Mouse (Mus musculus) frontal cortex, postnatal 14 days (tissue): ENCODE results near the gene Tpsg1.

ENCODE experiments used
- DNase-seq, 2 experiments: peaks; one replicate each; pipeline ENCODE4 v3.0.0; 2022; ENCODE audit warnings: low spot score in 2 of 2

Gene Tpsg1

GRCm38 (mm10) chr17:25368973-25369372 lies at the start of gene Tpsg1:
Tpsg1 (plus strand) TSS chr17:25369273.
- no peak for DNase-seq

- DNase-seq: no peak
Observed at GRCm38 (mm10) chr17:25320819-25321218, 48.3 kb upstream of the Tpsg1 start.

- no peak for DNase-seq
Observed at GRCm38 (mm10) chr17:25322930-25323329, 46.1 kb upstream of the Tpsg1 start.

DNA sequence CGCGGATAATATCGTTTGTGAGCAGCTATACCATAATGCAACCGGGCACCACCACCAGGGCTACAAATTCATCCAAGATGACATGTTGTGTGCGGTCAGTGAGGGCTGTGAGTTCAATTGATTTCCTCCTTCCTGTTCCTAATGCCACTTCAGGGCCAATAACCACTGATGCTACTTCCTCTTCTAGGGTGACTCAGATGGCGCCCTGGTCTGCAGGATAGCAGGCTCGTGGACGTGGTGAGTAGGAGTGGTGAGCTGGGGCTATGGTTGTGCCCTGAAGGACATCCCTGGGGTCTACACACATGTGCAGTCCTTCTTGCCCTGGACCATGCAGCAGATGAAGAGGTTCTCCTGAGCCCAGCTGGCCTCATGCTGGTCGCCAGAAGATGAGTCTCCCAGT lies 36.8 kb upstream of the Tpsg1 start:
- DNase-seq: no peak

DNA sequence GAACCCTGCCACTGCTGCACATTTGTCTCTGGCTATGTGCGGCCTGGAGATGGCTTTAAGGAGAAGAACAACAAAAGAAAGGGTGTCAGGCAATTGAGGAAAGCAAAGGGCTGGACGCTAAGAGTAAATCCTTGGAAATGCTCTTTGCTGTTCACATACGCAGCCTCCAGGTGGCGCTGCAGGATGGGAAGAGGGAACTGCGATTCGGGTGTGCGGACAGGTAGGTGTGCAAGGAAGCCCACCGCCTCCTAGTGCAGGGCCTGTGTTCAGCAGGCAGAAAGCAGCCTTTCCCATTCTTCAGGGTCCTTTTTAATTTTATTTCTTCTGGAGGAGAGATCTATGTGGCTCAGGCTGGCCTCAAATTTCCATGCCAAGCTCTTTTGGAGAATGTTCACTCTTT lies 35.1 kb upstream of the Tpsg1 start:
- DNase-seq: peak; percentile 15 to 49

DNA sequence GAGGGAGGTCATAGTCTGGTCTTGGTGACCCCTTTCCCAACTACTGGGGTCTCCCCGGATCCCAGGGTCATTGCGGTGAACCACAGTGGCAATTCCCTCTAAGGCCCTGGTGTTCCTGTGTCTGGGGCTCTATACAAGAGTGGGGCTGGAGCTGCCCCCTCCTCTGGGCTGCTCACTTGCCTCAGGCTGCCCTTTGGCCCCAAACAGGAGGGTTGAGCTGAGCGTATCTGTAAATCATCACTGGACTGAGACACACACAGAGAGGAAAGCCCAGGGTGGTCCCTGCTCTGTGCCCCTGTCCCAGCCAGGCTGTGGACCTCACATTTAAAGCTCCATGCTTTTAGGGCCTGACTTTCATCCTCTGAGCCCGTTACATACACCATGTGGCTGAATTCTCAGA lies 30.9 kb upstream of the Tpsg1 start:
- no peak for DNase-seq

DNA sequence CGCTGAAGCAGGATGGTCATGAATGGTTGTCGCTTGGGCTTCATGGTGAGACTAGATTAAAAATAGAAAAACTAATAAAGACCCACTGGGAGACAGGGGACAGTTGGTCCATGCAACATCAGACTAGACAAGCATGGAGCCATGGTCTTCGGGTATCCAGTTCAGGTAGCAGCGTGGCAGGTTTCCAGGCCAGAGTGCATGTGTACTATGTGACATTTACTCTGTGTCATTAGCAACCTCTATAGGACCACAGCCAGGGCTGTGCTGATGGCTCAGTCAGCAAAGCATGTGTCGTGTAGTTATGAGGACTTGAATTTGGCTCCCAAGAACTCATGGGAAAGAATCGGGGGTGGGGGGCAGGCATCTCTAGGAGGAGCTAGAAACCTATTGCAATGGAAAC lies 29.1 kb upstream of the Tpsg1 start:
- no peak for DNase-seq

- DNase-seq: no peak
Observed at GRCm38 (mm10) chr17:25341490-25341889, 27.6 kb upstream of the Tpsg1 start.

DNA sequence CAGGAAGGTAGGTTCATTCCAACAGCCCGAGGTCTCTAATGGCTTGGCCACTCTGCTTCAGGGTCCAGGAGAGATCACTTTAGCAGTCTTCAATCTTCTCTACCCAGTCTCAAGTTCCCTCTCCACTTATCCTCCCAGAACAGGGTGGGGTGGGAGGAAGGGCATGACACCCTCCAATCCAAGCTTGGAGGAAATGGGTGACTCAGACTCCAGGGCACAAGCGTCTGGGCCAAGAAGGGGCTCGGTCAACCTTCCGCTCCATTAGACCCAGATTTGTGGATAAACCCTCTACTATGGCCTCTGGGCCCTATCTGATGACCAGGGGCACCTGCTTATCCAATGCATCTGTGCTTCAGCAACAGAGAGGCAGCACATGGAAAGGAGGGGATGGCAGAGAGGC lies 23.6 kb upstream of the Tpsg1 start, which contains the start of gene Tpsab1:
TSS of gene Tpsab1 (minus strand) at position 101 of the 400 bp plus-strand sequence.
- DNase-seq: no peak

- no peak for DNase-seq
Observed at GRCm38 (mm10) chr17:25361291-25361690, 7.8 kb upstream of the Tpsg1 start.

GRCm38 (mm10) chr17:25363726-25364125 lies 5.3 kb upstream of the Tpsg1 start:
- no peak for DNase-seq

GRCm38 (mm10) chr17:25366005-25366404 lies 3.1 kb upstream of the Tpsg1 start, which contains the start of gene Tpsb2:
Tpsb2 (plus strand) TSS chr17:25366305.
- no peak for DNase-seq

- DNase-seq: no peak
Observed at GRCm38 (mm10) chr17:25372491-25372890, 3.4 kb downstream of the Tpsg1 start.

- DNase-seq: no peak
Observed at GRCm38 (mm10) chr17:25374011-25374410, 4.9 kb downstream of the Tpsg1 start.

DNA sequence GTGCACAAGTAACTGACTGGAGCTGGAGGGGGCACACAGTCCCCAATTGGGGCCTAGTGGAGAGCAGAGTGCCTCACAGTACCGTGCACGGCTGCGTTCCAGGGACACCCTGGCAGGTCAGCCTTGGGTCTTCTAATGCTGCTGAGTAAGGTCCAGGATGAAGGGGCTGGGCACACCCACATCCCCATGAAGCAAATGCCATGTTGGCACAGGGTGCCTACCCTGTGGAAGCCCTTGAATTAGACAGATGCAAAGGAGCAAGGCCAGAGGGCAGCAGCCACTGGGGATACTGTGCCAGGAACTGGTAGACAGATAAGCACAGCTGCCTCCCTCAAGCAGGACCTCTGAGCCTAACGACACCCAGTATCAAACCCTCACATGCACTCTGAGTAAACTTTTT lies 25.5 kb downstream of the Tpsg1 start:
- DNase-seq: no peak

DNA sequence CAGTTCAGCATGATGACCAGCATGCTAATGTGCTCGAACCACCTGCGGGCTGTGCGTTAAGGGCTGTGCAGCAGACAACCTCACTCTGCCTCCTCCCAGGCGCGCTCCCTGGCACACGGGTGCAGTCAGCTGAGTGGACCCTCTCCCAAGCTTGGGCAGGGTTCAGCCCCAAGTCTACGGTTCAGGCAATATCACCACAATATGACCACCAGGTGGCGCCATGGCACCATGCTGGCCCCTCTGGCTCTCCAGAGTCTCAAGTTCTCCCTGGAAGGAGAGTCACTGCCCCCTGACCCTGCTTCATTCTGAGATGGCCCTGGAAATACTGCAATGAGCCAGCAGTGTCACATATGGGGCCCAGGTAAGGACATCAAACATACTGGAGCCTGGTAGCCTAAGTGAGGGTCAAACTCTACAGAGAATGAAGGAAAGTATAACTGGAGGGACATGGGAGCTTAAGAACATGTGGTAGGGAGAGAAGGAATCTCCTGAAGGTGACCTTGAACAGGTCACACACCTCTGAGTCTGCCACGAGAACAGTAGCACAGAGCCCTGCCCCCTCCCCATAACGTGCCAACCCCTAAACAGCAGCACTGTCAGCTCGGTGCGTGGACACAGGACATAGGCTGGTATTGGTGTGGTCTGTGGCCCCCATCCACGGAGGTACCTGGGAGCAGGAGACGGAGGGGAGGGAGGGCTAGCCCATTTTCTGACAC lies 28.9 kb downstream of the Tpsg1 start:
- DNase-seq: peak; percentile 66 to 74

DNA sequence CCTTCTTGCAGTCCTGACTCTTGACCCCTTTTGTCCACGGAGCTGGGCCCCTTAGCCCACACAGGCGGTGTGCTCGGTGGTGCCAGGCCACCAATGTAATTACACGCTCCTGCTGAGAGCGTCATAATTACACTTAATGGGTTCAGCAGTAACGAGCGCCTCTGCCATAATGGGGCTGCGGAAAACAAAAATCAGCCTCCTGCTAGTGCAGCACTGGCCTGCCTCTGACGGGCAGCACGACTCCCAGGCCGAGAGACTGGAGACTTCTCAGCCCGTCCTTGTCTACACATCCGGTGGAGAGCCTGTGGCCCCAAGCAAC lies 29.4 kb downstream of the Tpsg1 start:
- no peak for DNase-seq

GRCm38 (mm10) chr17:25400443-25400842 lies 31.4 kb downstream of the Tpsg1 start:
- DNase-seq: no peak

- DNase-seq: no peak
Observed at GRCm38 (mm10) chr17:25401491-25401890, 32.4 kb downstream of the Tpsg1 start.

- DNase-seq: no peak
Observed at GRCm38 (mm10) chr17:25402224-25402623, 33.2 kb downstream of the Tpsg1 start.

GRCm38 (mm10) chr17:25404190-25404589 lies 35.1 kb downstream of the Tpsg1 start:
- no peak for DNase-seq

DNA sequence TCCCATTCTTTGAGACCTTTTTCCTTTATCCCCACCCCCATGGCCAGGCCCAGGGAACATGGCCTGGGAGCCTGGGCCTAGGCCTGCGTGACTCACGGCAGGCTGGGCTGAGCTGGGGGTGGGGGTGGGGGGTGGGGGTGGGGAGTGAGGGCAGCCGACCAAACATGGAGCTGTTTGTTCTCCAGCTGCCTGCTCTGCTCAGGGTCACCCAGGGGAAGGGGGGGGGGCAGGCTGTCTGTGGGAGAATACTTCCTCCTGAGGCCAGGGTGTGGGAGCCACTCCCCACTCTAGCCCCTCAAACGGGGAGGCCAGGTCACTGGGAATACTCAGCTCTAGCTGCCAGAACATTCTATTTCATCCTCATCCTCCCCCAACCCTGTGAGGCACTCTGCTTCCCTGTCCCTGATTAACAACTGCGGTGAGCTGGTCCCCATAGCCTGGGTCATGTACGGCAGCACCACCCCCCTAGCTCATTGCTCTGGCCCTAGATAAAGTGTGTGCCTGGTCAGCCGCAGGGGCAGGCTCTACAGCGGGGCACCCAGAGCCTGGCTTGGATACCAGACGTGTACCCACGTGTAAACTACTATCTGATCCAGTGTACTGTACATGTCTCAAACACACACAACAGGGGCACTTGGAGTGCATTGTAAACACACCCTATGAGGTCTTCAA lies 36.3 kb downstream of the Tpsg1 start:
- DNase-seq: no peak

- peak; percentile 53 to 58 for DNase-seq
Observed at GRCm38 (mm10) chr17:25406011-25406441, 37.0 kb downstream of the Tpsg1 start.
